Mouse (Mus musculus) forelimb bud, embryonic 11.5 days (tissue): ENCODE measurements around the gene Usp48.
"Not testable (repeated sequence)": the region's sequence is repeated elsewhere in the genome, so short reads cannot be mapped to it uniquely, and the experiment has no call there.

Experiments used
- DNase-seq: peaks from one replicate; pipeline ENCODE4 v3.0.0-alpha.2; 2012; ENCODE audit warnings: low read depth, low spot score

The Usp48 gene

DNA sequence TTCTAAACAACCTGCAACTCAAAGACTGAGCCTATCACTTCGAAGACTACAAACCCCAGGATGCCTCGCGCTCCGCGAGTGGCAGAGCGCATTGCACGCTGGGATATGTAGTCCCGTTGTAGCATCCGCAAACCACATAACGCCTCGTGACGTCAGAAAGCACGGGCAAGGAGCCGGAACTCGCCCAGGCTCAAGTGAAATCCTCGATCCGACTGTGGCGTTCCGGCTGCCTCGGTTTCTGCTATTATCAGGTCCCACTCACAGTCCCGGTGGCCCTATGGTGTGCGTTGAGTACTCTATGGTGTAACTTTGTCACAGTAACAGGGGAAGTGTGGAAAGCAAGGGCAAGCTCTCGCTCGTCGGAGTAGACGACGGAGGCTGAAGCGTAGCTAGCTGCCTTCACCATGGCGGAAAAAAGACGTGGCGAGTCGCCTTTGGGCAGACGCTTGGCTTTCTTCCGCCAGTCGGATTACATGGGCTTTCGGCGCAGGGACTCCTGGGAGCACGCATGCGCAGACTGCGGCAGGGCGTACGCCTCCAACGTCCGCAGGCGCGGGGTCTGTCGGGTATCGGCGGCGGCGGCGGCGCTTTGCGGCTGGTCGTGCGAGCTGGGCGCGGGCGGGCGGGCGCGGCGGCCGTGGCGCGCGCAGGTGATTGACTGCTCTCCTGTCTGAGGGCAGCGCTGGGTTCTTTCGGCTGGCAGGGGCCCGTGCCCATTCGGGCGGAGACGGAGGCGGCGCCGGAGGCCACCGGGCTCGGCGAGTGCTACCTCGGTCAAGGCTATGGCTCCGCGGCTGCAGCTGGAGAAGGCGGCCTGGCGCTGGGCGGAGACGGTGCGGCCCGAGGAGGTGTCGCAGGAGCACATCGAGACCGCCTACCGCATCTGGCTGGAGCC, at the start of gene Usp48:
Usp48 (plus strand) TSS at position 155 of the 895 bp plus-strand sequence.
- DNase-seq, result peak; percentile 99

DNA sequence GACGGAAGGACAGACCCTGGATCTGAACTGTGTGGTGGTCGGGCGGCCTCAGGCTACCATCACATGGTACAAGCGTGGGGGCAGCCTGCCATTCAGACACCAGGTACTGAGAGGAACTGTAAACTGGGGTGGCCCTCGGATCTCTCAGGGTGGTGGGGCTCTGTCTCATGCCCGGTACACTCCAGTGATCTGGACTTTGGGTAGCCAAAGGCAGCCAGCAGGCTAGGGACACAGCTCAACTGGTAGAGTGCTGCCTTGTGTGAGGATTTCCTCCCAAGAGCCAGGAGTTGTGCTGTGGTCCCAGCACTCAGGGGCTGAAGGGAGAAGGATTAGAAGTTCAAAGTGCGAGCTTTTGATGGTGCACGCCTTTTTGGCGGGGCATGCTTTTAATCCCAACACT, 48.0 kb upstream of the Usp48 start:
- DNase-seq, result no peak

DNA sequence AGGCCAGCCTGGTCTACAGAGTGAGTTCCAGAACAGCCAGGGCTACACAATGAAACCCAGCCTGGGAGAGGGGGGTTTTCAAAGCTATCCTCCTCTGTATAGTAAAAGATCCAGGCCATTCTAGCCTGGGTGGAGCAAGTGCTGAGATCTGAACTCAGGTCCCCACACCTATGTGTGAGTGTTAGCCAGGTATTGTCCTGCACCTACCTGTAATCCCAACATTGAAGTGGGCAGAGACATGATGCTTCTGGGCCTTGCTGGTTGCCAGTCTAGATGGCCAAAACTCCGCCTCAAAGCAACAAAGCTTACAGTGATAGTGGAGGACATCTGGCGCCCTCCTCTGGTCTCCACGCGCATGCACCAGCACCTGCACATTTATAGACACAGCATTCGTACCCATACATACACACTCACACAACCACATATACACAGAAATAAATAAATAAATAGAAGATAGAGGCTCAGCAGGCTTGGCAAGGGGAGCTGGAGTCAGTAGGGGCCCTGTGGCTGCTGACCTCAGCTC, 47.5 kb upstream of the Usp48 start:
- peak; percentile 47 for DNase-seq

DNA sequence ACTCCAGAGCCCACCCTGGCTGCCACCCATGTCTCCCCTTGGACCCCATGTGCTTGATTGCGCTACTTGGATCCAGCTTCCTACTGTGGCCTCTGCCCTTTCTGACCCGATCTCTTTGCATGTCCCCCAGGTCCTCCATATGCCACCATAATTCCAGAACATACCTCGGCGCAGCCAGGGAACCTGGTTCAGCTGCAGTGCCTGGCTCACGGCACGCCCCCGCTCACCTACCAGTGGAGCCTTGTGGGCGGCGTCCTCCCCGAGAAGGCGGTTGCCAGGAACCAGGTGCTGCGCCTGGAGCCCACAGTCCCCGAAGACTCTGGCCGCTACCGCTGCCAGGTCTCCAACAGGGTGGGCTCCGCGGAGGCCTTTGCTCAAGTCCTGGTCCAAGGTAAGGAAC, 40.1 kb upstream of the Usp48 start:
- DNase-seq, result no peak

DNA sequence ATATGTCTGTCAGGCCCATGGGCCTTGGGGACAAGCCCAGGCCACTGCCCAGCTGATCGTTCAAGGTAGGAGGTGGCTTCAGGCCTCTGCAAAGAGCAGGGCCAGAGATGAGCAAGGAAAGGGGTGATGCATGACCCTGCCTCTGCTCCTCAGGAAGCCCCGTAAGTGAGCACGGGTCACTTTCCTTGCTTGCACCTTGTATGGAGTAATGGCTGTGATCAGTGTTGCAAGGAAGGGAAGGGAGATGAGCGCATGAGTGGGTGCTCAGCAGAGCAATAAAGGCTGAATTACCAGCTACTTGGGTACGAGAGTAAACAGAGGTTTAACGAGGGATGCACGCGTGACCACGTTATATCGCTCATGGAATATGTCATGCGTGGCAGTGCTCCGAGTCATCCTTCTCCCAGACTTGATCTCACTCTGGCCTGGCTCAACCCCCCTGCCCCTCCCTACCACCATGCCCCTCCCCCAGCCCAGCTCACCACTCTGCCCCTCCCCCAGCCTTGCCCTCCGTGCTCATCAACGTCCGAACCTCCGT, 36.8 kb upstream of the Usp48 start:
- DNase-seq, result no peak

DNA sequence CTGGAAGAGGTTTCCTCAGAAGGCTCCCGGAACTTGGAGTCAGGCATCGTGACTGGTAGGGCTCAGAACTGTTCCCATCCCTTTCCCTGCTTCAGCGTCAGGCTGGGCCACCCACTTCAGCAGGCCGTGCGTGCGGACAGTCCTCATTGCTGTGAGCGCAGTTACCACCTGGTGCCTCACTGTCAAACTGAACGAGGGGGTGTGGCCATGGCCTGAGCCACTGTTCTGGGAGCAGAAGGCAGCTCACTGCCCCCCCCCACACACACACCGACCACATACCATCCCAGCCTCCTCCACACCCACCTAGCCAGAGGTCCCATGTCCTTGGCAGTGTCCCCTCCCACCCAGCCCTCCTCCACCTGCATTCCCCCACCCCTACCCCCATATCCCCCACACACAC, 23.7 kb upstream of the Usp48 start:
- DNase-seq, result no peak

DNA sequence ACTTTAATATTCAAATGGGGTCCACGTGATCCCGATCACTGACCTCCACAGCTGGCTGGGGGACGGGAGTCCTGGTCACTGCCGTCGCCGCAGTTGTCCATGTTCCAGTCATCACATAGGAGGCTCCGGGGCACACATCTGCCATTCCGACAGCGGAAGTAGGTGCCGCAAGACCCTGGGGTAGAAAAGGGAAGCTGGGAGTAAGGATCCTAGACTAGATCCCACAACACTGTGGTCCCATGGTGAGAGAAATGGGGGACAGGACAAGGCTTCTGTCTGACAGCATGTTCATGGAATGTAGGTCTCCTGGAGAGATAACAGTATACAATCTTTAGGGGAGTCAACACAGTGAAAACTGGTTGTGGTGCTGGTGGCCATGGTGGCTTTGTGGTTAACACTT, 19.1 kb upstream of the Usp48 start, which contains the start of gene Ldlrad2:
Ldlrad2 (minus strand) TSS at position 101 of the 400 bp plus-strand sequence.
- DNase-seq, result no peak

DNA sequence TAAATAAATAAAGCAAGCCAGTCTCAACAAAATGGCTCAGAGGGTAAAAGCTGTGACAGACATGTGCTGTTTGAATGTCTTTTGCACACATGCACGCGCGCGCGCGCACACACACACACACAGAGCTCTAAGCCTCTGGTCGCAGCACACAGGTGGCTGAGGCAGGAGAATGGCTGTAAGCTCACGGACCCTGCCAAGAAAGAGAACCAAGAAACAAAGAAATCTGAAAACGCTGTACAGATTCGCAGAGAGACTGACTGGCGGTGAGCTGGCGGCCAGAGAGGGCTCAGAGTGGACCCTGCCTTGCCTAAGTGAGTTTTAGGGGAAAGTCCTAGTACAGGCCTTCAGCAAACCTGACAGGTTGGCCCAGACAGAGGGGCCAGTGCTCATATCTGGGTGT, 16.1 kb upstream of the Usp48 start:
- no peak for DNase-seq

DNA sequence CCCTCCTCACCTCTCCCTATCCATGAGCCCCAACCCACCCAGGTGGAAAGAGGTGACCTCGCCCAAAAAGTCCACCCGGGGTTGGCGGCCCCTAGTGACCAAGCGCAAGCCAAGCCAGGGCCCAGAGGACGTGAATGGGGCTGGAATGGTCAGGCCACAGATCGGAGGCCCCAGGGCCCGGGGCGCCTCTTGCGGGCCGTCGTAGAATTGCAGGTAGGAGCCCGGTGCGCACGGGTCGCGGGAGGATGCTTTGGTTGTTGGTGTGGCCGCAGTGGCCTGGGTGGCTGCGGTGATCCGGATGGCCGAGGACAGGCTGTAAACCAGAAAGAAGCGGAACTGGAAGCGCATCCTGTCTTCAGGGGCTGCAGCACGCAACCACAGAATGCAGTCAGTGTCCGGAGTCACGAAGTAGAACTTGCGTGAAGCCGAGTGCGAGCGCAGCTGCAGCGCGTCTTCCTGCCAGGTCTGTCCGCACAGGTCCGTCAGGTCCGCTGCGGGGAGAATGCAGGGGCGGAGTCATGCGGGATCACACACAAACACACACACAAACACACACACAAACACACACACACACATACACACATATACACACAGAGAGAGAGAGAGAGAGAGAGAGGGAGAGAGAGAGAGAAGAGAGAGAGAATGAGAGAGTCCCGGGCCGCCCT, 15.2 kb upstream of the Usp48 start:
- peak; percentile 43 for DNase-seq

DNA sequence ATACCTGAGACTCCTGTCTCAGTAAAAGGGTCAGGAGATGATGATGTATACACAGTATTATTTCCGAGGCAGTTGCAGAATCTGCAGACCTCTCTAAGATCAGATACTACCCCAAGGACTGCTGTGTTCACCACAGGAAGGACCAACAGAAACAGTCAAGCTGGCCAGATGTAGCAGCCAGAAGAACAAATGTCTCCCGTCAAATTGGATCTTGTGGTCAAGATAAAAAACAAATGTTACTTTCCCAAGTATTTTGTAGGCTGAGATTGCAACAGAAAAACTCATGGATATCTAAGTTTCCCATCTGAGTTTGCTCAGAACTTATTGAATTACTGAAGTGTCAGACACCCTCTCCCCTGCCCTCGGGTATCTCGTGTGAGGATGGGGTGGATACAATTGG, 13.8 kb upstream of the Usp48 start:
- no peak for DNase-seq

DNA sequence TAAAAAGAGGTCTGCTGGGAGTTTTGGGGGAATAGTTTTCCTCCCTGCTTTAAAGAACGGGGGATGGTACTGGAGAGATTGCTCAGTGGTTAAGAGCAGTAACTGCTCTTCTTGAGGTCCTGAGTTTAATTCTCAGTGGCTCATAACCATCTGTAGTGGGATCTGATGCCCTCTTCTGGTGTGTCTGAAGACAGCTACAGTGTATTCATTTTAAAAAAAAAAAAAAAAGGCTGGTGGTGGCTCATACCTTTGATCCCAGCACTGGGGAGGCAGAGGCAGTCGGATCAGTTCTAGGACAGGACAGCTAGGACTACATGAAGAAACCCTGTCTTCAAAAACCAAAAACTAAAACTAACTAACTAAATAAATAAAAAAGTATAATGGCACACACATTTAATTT, 13.3 kb upstream of the Usp48 start:
- no peak for DNase-seq

DNA sequence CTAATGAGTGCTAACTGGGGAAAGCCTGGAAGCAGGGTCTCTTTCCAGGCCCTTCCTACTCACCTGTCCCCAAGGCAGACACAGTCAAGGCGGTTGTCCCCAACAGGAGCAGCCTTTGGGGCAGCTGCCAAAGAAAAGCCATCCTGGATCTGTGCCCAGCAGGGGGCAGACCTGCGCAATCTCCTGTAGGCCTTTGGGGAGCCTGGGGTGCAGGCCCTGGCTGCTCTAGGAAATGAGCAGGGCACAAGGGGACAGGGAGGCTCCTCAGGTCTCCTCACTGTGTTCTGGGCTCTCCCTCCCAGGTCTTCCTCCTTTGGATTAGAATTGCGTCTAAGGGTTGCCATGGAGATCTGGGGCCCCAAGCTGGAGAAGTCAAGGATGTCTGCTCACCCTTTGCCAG, 11.7 kb upstream of the Usp48 start:
- no peak for DNase-seq

DNA sequence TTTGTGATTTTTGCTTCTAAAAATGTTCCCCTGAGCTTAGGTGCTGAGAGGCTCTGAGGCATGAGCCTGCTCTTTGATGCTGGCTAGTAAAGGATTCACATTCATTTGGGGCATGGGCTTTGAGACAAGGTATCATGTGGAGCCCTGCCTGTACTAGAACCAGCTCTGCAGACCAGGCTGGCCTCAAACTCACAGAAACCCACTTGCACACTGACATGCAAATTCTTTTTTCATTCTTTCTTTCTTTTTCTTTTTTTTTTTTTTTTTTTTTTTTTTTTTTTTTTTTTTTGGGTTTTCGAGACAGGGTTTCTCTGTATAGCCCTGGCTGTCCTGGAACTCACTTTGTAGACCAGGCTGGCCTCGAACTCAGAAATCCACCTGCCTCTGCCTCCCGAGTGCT, 4.5 kb upstream of the Usp48 start:
- not testable (repeated sequence) for DNase-seq

DNA sequence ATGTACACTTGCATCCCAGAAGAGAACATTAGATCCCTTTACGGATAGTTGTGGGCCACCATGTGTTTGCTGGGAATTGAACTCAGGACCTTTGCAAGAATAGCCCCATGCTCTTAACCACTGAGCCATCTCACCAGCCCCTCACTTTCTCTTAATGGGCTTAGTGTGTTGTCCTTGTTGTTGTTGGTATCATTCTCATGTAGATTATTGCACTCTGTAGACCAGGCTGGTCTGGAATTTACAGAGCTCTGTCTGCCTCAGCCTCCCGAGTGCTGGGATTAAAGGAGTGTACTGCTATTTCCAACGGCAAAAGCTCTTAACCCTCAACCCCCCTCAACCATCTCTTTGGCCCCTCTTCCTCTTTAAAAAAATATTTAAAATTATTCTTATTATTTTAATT, 4.0 kb upstream of the Usp48 start:
- no peak for DNase-seq

DNA sequence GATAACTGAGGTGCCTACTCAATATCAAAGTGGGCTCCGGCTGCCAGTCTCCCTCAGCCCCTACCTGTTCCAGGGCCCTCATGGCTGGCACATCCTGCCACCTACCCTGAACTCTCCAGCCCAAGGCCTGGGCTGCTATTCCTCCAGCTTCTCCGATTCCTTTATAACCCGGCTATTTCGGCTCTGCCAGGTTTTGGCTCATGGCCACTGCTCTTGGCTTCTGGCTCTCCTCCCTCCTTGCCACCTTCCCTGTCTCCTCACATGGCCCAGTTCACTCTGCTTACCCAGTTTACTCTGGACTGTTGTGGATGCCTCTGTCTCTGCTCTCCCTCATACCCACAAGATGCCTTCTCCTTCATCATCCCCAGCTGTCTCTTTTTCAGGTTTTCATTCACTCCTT, 2.6 kb upstream of the Usp48 start:
- no peak for DNase-seq

DNA sequence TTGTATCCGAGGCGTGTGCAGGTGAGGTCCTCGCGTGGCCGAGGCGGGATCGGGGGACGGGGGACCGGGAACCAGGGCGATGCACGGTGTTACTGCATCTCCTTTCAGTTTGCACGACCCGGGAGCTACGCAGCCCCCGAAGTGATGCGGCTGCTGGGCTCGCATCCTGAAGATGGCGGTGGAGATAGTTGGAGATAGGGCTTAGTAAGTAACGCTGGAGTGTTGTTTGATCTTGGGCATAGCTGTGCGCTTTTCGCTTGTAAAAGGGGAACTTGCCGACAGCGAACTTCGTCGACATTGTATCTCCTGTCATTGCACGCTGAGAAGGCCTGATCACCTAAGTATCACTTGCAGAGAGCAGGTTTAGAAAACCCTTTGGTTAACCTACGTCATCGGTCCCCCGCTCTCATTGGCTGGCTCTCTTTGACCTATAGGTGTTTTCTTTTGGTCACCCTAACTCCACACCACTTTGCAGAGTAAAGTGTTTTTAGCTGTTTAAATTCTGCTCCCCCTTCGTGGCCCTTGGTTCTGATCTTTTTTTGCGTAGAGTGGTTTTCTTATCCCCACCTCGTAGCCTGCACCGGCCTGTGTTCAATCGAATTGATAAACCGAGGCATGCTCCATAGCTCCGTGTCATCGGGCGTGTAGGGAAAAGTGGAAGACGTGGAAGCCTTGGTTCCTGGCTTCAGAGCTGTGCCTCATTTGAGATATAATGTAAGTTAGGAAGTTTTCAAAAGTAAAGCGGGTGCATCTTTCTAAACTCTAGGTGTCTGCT, 1.1 kb downstream of the Usp48 start:
- peak; percentile 45 for DNase-seq

DNA sequence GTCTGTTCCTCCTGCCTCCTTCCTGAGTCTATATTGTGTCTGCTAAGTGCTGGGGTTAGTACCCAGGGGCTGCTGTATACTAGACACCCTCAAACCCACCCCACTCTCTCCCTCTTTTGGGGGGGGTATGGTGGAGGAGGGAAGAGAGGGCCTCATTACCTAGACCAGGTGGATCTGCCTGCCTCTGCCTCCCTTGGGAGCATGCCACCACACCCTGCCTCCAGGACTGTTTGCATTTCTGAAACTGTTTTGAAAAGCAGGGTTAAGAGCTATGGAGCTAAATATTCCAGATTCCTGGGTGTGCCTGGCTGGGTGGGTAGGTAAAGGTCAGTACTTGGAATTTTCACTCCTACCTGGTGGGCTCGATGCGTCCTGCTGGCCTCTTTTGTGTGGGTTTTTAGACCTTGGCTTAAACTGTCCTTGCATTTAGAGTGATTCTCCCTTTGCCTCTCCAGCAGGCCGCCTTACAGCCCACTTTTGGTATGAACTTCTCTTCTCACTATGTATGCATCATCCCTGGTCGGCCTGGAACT, 3.6 kb downstream of the Usp48 start:
- no peak for DNase-seq

DNA sequence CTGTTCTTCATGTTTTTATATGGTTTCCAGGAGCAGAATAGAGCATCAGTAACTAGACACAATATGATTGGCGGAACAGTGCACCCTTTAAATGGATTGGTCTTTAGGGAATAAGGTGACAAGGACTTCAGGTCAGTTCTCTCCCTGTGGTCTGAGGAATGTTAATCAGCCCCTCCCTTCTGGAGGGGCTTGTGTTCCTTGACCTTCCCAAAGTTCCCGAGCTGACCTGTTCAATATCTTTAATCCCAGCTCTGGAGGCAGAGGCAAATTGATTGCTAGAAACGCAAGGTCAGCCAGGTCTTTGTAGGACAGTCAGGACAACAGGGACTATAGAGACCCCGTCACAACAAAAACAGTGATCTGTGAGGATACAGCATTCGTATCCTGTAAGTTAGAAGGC, 5.0 kb downstream of the Usp48 start:
- DNase-seq, result no peak

DNA sequence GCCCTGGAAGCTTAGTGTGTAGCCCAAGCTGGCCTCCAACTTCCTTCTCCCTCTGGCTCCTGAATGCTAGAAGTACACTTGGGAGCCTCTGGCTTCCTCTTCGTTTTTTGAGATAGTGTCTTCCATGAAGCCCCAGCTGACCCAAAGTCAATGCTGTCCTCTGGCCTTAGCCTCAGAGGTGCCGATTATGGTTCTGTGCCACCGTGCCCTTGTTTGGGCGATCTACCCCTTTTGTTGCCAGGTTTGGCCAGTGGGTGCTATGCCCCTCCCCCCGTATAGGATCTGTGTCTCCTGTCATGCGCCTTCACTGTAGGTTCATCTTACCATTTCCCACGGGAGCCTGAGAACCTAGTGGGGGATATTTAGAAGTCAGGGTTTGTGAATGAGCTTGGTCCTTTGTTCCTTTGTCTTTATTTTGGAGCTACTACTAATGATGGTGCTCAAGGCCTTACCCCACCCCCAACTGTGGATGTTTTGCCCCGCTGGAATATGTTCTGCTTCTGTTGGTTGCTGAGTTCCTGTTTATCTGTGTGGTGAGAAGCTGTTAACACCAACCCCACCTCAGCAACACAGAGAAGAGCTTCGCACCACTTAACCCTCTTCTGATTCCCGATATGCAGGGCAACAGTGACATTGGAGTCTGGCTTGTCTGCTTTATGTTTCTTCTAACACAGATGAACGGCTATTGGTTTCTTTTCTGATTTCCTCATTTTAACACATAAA, 10.1 kb downstream of the Usp48 start:
- DNase-seq, result no peak

DNA sequence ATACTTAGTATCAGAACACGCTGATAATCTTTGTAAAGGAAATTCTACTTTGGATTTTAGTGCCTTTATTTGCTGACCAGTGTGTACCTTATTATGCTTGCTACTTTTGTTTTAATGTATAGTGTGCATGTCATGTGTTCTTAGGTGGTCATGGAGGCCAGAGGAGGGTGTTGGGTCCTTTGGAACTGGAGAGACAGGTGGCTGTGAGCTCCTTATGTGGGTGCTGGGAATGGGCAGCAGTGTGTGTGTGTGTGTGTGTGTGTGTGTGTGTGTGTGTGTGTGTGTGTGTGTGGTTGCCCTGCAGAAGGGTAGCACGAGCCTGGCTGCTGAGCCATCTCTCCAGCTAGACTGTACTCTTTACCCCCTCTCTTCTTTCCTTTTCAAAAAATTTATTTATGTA, 13.5 kb downstream of the Usp48 start:
- DNase-seq, result no peak

DNA sequence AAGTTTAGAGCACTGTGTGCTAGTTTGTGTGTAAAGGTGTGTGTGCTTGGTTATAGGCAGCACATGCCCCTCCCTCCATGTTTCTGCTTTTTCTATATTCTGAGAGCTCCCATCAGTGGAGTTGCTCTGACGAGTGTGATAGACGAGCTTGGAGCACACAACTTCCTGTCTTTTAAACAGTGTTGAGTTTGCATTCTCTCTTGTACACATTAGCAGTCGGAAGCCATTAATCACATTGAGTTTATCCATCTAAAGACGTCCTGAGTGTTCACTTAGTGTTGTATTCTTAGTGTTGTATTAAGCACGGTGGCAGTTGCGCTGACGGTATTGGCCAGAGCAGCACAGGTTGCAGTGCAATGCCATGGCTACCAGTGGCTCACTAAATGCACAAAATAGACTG, 15.7 kb downstream of the Usp48 start:
- DNase-seq, result no peak
